Mouse (Mus musculus): ENCODE measurements around the gene F13a1. TPM values are rescaled to one million over a fixed set of nuclear protein-coding genes. Genes with fewer than 3 reads are reported as not detected.

F13a1 gene
- total RNA-seq (2021): 1 to 10 TPM; 5.5 to 8.4 TPM
- long read RNA-seq, experiment 1, transcript F13a1-201 (15 exons, 3,952 nt): major isoform, 8 of 8 reads
- long read RNA-seq, experiment 1, partial matches to known transcripts: 0 of 8 reads
- long read RNA-seq, experiment 1, other reads (novel, unspliced or antisense): 0 of 8 reads
- long read RNA-seq, experiment 2, partial matches to known transcripts: 1 of 3 reads
- long read RNA-seq, experiment 2, other reads (novel, unspliced or antisense): 1 of 3 reads

DNA sequence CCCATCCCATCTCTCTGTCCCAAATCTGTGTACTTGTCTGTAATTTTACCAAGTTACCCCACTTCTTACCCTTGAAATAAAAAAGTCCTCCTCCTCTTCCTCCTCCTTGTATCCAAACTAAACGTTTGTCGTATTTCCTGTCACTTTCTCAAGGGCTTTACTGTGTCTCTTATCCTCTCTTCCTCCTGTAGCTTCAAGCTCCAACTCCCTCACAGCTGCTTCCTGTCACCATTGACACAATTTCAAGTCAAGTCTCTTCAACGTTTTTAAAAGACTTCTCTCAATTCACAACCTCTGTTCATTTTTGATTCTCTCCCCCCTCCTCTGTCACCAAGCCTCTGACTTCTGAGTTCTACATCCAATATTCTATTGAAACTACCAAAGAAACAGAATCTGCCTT lies at the start of gene F13a1:
F13a1 (minus strand) TSS at position 119 of the 400 bp plus-strand sequence.
- DNase-seq (ENCODE audit: low spot score): no peak

DNA sequence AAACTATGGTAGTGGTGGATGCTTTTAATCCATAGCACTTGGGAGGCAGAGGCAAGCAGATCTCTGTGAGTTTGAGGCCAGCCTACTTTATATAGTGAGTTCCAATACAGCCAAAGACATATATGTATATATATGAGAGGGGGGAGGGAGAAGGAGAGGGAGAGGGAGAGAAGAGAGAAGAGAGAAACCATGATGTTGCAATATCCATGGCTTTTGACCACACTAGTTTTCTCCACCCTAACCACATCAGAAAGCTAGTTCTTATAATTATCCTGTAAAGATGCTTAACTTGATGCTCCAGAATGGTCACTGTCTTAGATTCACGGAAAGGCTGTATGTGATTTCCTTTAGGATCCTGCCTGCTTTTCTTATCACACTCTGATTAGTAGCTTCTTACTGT lies 41.6 kb upstream of the F13a1 start:
- DNase-seq (ENCODE audit: low spot score): no peak

DNA sequence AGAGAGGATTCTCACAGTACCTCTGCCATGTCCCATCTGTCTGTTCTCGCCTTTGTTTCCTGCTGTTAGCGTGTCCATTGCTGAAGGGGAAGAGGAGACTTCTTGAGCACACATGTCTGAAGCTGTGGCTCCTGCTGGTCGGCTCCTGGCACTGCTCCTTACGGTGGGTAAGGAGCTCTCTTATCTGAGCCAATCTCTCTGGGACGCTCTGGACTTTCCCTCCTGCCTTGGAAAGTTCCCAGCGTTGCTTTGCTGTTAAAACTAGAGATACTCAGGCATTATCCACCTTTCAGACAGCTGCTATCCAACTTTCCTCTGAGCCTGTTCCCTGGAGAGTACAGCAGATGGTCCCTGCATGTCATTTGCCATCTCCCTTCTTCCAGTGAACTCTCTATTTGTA lies 39.1 kb upstream of the F13a1 start:
- no peak for DNase-seq (ENCODE audit: low spot score)

DNA sequence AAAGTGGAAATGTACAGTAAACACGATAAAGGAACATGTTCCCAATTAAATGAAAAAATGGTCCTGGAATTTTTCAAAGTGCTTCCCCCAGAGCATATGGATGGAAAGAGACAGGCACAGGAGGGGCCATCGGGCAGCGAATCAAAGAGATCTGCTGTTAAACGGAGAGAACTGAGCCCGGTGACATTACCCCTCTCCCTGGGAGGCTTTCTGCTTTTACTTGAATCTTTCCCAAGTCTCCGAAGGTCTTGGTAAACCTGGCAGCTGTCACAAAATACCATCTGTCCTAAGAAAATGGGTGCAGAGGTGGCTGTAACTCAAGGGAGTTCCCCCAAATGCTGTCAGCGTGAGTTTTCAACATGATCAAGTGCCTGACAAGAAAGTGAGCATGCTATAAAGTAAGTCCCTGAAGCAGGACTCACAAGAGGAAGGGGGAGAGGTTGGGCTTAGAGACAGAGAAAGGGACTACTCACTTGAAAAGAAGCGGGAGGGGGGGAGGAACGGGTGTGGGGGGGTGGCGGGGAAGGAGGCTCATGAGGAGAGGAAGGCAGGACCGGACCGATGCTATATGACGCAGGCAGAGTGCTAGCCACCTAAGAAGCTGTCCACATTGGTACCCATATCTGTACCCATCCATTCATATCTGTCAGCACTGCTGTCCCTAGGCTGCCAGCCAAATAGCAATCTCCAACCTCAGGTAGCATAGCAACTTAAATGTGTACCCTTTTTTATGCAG lies 31.6 kb upstream of the F13a1 start:
- no peak for DNase-seq (ENCODE audit: low spot score)

DNA sequence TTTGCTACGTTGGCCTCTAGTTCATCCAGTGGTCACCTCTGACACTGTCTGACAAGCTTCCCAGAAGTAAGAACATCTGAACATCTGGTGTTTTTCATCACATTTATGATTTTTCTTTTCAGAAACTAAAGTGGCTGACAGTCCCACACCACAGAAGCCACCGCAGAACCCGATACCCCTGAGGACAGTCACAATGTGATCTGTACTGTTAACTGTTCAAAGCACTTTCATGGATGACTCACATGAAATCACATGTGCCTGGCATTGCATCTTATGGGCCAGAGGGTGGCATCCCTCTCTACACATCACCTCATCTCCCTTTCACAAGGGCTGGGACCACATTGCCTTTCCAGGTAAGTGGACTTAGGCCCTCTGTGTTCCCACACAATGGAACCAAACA lies 21.3 kb upstream of the F13a1 start:
- no peak for DNase-seq (ENCODE audit: low spot score)

DNA sequence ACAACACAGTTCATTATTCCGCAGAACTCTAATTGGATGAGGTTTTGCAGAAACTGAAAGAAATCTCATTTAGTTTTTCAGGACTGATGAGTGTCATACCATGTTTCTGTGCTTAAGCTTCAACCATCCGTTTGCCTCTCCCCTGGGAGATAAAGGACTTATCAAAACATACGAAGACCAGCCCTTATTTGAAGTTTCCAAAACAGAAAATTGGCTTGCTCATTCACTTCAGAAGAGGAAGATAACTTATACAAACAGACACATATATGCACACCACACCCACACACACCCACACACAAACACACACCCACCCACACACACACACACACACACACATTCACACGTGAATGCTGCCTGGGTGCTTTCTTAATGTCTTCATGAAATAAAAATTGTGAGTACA lies 20.8 kb upstream of the F13a1 start:
- no peak for DNase-seq (ENCODE audit: low spot score)

DNA sequence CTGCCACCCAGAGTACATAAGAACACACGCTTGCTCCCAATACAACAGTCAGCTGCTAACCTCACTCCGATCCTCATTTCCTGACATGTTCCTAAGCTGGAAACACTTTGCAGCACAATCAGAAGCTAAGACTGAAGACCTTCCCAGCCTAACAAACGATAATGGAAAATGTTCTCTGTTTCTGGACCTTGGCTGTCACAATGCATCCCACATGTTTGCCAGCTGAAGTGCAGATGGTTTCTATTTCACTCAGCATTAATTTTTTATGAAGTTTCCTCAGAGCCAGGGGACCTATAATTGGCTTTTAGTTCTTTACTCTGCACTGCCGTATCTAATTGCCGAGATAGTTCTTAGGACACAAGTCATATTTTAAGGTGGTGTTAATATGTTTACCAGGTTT lies 10.8 kb upstream of the F13a1 start:
- peak; percentile 23 for DNase-seq (ENCODE audit: low spot score)

DNA sequence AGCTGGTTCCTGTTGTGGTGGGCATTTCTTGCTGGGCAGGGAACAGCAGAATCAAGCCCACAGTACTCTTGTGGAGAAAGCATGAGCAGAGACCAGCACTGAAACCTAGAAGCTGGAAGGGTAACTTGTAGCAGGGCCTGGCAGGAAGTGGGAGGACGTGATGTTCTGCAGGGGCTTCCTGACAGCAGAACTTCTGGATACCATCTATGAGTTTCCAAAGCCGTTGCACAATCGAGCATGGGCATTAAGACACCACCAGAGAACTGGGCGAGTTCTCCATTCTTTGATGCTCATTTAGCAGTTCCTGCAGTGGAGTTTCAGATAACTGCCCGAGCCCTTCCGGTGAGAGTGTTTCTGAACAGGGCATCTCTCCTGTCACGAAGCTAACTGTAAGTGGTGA lies 6.6 kb upstream of the F13a1 start:
- peak; percentile 21 for DNase-seq (ENCODE audit: low spot score)

DNA sequence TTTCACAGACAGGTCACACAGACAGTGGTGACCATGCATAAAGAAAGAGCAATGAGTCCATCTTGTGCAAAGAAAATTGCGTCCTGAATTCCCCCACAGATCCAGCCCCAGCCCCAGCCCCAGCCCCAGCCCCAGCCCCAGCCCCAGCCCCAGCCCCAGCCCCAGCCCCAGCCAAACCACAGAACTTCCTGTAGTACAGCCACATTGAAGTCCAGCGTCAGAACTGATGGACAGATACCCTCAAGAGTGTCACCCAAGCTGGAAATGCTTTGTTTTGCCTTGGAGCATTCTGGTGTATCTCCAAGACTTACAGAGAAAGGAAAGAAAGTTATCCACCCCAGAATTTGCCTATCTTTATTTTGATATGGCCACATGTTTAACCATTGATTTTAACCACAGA lies 413 bp downstream of the F13a1 start:
- no peak for DNase-seq (ENCODE audit: low spot score)

DNA sequence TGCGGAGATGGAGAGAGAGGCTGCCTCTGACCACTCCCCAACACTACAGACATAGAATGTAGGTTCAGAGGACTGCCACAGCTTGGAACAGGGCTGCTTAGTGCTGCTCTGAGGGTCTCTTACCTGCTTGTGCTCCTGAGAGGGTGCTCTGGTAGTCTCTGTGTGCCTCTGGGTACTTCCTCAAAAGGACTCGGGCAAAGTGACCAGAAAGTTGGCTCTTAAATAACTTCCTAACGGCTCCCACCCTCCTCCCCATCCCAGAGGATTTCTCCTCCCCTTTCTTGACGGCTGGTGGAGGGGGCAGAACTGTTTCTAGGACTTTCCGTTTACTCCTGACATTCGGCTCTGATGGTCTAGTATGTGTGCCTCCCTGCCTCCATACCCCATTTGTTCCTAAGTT lies 1.0 kb downstream of the F13a1 start:
- peak; percentile 17 for DNase-seq (ENCODE audit: low spot score)

DNA sequence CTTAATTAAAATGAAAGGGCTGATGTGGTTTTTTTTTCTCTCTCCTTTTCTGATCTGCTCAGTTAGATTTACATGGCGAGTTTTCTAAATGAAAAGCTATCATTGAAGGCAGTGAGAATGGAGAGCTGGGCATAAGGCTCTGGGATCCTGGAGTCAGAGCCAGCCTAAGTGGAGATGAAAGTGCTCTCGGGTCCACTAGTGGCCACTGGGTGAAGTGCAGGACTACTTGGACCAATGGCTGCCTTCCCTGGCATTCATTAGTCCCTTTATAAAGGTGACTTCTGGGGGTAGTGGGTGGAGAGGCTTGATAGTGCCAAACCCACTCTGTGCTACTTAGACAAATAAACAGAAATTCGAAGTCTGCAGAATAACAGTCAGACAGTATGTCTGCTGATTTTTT lies 5.0 kb downstream of the F13a1 start:
- no peak for DNase-seq (ENCODE audit: low spot score)

DNA sequence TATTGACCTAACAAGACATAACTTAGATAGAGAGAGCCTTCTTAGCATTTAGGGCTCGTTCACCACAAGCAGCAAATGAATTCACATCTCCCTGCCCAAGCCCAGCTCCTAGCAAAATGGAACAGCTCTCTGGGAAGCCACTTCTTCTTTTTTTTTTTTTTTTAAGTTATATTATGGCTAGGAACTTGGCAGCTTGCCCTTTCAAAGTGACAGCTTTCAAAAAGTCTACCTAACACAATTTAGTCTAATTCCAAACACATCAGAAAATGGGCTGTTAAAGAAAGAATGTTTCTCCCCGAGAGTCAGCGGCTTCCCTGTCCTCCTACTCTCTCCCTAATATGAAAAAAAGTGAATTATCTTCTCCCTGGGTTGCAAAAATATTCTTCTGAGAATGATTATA lies 15.3 kb downstream of the F13a1 start:
- no peak for DNase-seq (ENCODE audit: low spot score)

DNA sequence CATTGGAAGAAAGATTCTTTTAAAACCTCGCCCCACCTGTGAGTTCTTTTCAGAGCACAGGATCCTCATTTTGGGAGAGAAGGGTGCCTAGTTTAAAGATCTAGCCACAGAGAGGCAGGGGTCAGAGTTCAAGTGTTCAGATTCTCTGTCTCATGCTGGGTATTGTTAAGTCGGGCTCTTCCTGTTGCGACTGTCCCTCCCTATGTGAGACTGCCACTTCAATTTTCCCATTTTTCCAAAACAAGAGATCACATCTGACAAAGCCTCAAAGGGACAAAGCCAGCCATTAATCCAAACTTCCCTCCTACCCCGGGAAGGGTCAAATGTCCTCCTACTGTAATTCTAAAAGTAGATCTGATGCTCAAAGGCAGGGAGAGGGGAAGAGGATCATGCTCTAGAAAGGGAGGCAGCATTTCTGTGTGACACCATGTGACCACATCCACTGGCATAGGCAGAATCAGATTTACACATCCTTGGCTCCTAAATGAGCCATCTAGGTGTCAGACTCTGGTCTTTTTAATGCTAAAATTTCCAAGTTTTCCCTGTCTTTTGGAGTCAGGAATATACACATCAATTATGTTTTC lies 24.0 kb downstream of the F13a1 start:
- DNase-seq (ENCODE audit: low spot score): no peak

DNA sequence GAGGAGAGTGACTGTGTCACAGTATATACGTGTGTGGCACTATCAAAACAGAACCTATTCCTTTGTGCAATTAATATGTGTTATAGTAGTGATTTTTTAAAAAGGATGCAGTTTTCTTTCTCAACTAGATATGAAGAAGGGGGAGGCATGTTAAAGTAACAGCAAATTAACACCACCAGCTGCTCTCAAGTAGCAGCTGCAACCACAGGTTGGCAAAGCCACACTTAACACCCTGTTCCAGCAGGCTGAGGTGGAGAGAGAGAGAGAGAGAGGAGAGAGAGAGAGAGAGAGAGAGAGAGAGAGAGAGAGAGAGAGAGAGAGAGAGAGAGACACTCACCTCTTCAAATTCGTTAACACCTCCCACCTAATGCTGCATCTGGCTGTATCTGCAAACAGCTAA lies 28.5 kb downstream of the F13a1 start:
- no peak for DNase-seq (ENCODE audit: low spot score)

DNA sequence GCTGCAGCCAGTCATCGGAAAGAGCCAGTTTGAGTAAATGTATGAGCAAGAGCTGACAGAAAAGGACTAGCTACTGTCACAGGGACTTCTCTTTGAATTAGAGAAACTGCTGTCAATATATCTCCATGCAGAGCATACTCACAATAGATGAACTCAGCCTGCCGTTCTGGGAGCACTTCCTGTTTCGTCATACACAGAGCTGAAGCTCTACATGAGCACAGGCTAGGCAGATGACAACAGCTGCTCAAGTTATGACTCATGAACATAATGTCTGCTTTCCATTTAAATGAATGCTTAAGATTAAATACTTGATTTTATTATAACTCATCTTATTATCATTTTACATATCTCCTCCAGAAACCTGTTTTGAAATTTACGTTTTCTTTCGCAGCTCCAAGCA lies 39.3 kb downstream of the F13a1 start:
- no peak for DNase-seq (ENCODE audit: low spot score)

DNA sequence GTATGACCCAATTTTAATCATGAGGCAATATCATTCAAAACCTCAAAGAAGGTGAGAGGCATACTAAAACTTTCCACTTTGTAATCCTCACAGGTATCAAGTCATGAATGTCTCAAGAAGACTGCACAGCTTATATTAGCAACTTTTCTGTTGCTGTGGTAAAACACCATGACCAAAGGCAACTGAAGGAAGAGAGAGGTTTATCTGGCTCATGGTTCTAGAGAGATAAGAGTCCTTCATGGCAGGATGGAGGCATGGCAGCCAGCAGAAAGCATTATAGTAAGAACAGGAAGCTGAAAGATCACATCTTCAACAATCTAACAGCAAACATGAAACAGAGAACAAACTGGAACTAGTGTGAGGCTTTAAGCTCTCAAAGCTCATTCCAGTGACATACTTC lies 43.8 kb downstream of the F13a1 start:
- no peak for DNase-seq (ENCODE audit: low spot score)

DNA sequence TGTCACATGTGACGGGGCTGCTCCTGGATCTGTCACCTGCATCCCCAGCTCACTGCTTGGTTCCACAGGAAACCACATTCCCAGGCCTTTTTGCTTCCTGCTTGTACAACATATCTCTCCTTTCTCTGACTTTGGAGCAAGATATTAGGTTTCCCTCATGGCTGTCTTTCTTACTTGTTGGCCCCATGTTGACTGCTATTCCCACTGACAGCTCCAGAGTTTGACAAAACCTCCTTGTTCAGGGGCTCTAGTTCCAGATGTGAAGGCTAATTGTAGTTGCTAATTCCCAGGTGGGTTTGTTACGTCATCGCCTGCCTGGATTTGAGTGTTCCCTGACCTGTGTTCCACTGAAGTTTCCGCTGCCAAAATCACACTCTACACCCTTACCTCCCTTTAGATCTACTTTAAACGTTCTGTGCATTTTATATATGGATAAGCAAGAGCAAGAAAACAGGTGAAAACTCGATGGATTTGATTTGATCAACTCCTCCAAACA lies 50.8 kb downstream of the F13a1 start:
- DNase-seq (ENCODE audit: low spot score): no peak

DNA sequence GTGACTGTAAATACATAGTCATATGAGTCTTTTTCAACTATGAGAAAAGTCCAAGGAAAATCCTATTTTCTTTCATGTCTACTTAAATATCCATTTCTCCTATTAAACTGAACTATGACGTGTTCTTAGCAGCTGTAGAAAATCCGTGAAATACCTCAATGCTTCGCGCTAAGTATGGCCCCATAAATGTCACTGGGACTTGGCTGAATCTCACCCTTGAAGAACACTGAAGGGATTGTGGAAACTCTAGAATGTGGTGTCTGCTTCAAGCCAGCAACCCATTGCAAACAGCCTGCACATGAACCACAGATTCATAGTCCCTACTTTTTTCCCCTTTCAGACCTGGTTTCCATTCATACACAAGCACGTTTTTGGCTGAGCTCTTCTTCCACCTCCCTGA lies 56.5 kb downstream of the F13a1 start:
- DNase-seq (ENCODE audit: low spot score): no peak

DNA sequence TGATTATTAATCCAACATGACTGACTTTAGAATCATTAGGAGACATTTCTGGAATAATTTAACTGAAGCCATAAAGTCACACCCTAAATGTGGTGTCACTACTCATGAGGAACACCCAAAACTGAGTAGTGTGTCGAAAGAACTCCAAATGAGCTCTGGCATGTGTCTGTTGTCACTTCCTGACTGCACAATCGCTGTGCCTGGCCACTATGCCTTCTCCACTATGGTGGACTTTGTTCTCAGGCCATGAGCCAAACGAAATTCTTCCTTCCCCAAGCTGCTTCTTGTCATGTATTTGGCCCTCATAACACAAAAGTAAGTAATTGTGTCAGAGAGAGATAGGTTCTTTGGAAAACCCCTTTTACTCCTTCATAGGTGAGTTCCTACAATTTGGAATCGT lies 61.7 kb downstream of the F13a1 start:
- DNase-seq (ENCODE audit: low spot score): no peak

DNA sequence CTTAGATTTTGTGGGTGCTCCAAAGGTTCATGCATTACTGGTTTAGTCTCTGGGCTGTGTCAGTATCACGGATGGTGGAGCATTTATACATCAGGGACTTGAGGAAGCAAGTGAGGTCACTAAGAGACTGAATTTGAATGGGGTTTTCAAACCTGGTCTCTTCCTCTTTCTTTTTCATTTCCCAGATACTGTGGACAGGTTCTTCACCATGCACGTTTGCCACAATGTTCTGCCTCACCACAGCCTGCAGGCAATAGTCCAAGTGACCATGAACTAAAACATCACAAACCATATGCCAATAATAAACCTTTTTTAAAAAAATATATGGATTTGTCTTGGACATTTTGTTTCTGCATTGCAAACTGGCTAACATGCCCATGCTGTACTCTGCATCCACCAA lies 77.0 kb downstream of the F13a1 start:
- DNase-seq (ENCODE audit: low spot score): no peak

DNA sequence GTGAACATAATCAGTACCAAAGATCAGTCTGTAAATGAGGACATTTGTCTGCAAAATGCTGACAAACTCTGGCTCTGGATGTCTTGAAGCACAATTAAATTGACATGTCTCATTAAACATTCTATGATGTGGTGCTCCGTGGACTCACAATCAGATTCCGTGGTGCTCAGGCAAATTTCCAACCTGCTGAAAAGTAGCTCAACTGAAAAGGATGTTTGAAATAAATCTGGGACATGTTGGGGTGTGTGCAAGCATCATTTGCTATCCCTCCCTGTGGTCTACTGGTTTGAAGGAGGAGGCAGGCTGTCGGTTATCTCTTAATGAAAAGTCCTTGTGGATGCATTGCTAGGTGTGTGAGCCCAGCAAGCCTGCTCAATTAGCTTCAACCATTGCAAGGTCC lies 77.8 kb downstream of the F13a1 start:
- DNase-seq (ENCODE audit: low spot score): no peak

DNA sequence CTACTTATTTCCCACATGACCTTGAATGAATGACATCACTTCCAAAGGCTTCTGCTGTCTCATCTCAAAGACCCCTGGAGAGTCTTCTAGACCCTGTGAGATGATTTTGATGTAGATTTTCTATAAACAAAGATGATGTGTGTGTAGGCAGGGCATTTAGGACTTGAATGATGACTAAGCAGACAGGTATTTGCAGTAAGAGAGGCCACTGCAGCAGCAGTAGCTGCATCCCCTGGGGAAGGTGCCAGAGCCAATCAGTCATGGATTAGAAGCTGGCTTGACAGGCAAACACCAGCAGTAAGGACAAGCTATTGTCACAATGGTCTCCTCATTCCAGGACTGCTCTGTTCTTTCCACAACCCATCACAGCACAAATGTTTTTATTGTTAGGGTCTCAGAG lies 87.1 kb downstream of the F13a1 start:
- DNase-seq (ENCODE audit: low spot score): no peak

DNA sequence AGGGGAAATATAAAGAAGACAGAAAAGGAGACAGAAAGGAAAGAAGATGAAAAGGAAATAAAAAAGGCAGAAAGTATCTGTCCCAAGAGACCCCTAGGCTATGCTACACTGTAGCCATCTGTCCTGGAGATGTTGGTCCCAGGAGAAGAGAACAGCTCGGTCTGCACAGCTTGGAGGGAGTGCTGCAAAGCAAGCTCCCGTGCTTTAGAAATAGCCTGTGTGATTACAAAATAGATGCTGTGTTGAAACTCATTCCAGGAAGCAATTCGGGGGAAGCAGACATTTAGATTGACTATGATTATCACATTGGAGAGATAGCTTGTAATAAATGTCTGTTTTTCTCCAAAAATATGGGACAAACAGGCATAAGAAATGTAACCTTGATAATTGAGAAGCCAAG lies 91.0 kb downstream of the F13a1 start:
- DNase-seq (ENCODE audit: low spot score): no peak
